Mouse (Mus musculus) thymus, postnatal 25 days (tissue): ENCODE results near the gene 4930402F06Rik.

ENCODE experiments used
- DNase-seq: peaks from one replicate; pipeline ENCODE4 v3.0.0; 2022

Gene 4930402F06Rik

DNA sequence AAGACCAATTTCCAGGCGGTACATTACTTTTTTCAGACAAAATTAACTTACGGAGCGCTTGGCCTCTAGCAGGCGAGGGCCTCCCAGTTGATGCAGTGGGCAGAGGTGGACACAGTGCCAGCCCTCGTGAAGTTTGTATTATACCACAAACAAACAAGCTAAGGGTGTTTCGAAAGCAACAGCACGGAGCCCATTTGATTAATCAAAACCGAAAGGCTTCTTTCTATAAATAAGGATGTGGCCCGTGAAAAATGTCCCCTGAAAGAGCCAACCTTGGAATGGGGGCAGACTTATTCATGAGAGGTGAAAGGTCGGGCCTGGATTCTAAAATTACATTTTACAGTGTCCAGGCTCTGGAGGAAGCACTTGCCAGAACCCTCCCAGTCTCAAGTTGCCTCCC lies 59.6 kb downstream of the 4930402F06Rik start:
- no peak for DNase-seq

DNA sequence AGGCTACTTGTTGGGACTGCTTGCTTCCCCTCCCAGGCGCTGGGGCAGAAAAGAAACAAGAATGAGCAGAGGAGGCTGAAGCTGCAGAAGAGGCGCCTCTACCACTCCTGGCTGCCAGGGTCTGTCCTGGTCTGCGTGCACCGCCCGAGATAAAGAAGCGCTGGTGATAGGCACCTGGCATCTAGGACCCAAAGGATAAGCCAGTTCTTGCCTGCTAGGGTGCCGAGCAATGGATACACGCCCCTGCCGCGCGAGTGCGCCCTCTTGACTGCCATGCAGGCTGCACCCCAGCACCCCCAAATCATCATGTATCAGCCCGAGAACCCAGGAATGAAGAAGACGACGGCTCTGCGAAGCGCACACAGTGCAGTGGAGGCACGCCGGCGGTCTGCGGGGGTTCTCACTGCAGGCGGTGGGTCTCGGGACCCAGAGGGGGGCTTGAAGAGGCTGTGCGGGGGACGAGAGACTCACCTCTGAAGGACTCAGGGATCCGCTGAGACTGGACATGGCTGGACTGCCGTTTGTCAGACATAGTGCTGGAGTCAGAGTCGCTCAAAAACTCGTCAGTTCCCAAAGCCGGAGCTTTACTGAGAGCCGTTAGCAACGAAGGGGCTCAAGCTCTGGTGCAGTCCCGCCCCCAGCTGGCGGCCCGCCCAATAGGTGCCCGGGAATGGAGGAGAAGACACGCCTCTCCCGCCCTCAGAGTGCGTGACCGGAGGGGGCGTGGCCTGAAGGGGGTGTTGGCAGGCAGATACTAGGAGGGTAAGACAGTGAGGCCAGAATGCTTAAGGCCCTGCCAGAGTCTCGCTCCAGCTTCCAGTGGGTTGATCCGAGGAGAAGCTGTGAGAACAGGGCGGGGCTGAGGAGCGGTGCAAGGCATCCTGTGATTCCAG lies 60.3 kb downstream of the 4930402F06Rik start, which contains the start of gene Stom:
Gene Stom, minus strand, starts transcription at position 589 of the 893 bp plus-strand sequence.
- peak; percentile 100 for DNase-seq

DNA sequence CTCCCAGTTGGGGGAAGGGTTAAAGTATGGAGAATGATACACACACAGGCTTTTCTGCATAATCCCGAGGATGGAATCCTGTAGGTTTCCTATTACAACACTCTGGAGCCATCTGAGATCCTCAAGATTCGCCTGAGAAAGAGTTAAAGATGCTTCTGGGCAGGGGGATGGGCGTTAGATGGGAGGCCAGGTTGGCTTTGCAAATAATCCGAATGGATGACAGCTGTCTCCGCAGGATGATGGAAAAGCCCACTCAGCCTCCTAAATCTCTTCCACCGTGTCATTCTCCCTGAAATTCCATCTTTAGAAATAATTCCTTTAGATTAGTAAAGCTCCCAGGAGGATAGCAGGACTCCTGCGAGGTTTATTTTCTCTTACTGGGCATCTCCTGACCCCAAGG lies 61.4 kb downstream of the 4930402F06Rik start:
- DNase-seq = no peak

DNA sequence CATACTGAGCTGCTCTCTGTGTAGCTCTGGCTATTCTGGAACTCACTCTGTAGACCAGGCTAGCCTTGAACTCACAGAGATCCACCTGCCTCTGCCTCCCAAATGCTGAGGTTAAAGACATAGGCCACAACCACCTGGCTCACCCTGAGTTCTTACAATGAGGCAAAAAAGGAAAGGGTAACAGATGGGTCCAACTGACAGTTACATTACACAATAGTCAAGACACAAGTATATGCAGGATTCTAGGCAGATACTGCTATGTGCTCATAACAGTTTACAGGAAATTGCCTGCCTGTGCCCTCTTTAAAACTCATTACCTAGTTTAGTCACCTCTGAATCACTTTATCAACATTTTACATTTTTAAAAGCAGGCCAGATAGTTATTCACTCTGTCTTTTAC lies 63.3 kb downstream of the 4930402F06Rik start:
- no peak for DNase-seq

- no peak for DNase-seq
Observed at GRCm38 (mm10) chr2:35331205-35331604, 65.8 kb downstream of the 4930402F06Rik start.

GRCm38 (mm10) chr2:35329061-35329460 lies 67.9 kb downstream of the 4930402F06Rik start:
- DNase-seq = no peak

DNA sequence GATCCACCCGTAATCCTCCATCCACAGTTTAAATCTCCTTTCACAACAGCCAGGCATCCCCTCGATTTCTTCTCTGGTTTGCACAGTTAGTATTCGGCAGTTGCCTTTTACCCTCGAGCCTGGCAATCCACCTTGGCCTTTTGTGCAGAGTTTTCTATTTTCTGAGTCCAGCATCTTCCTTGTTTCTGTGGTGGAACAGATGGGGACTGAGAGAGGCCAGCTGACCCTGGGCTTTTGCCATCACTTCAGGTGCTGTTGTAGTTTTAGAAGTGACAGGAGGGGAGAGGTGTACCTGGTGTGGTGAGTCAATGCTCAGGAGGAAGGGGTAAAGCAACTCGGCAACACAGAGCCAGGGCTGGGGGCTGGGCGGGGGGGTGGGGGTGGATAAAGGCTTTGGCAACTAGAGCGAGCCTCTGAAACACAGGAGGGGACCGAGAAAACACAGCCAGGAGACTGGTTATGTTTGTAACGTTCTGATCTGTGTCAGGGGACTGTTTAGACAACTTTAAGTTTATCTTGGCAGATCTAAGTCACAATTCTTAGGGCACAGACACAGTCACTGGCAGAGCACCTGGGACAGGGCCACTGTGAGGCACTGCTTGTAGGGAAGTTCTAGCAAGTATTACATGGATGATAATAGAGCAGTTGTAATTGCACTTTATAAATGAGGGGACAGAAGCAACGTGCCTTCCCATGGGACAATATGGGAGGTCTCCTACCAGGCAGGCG lies 68.7 kb downstream of the 4930402F06Rik start:
- no peak for DNase-seq

DNA sequence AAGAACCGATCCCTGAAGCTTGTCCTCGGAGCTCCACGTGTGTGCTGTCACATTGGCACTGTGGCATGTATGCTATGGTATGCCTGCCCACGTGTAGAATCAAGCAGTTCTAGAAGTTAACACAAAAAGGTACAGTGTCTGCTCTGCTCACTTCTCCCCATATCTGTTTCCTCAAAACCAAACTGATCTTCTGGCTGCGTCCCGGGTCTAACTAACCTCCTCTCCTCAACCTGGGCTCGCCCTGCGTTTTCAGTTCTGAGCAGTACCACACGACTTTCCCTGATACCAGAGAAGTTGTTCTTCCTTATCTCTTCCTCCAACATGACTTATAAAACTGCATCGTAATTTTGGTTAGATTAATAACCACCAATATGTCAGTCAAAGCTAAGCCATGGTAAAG lies 69.4 kb downstream of the 4930402F06Rik start:
- DNase-seq = no peak

GRCm38 (mm10) chr2:35326931-35327330 lies 70.0 kb downstream of the 4930402F06Rik start:
- DNase-seq = no peak

DNA sequence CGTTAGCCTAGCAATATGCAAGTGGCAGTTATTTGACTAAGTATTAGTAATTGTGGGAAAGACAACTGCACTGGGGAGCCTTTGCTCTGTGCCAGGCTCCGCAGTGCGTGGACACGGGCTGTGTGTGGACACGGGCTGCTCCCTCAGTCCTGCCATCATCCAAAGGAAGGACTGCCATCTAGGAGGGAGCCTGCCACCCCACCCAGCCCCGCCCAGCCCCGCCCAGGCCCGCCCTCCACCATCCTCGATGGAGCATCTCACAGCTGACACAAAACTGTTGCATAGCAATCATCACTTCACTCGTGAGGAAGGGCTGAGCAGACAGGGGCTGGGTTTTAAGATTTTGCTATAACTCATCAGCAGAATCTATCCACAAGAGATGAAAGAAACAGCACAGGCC lies 71.0 kb downstream of the 4930402F06Rik start:
- no peak for DNase-seq
